Mouse (Mus musculus) liver, embryonic 13.5 days (tissue): Measurements from ENCODE around the gene Tnfaip8l3. TPM values are rescaled to one million over a fixed set of nuclear protein-coding genes. Genes with fewer than 3 reads are reported as not detected.
"Not testable (repeated sequence)": the region's sequence is repeated elsewhere in the genome, so short reads cannot be mapped to it uniquely, and the experiment has no call there.

ENCODE experiments used
- ATAC-seq: fragments of 200-750 bp; cut with Nextera tagmentation; 2 replicates; pipeline ENCODE4 v1.8.0; 2017; ENCODE audit warnings: low read depth, mild to moderate bottlenecking, moderate number of reproducible peaks, moderate library complexity
- DNase-seq: peaks from one replicate; pipeline ENCODE4 v3.0.0; 2022
- H3K27ac ChIP-seq: fragments of 300-500 bp; sonication (generic); 2 replicates; pipeline ENCODE4 v1.5.1; 2015; ENCODE audit warnings: moderate library complexity, mild to moderate bottlenecking, inconsistent platforms
- H3K27me3 ChIP-seq: fragments of 300-500 bp; sonication (generic); 2 replicates; pipeline ENCODE4 v1.6.1; 2015; ENCODE audit warnings: mild to moderate bottlenecking, inconsistent platforms
- H3K36me3 ChIP-seq: fragments of 300-500 bp; sonication (generic); 2 replicates; pipeline ENCODE4 v1.6.1; 2015; ENCODE audit warnings: mild to moderate bottlenecking, inconsistent platforms
- H3K4me1 ChIP-seq: fragments of 300-500 bp; sonication (generic); replicated peaks from 2 replicates; pipeline ENCODE4 v1.6.1; 2015; ENCODE audit warnings: inconsistent platforms
- H3K4me2 ChIP-seq: fragments of 300-500 bp; sonication (generic); 2 replicates; pipeline ENCODE4 v1.6.1; 2015; ENCODE audit warnings: inconsistent platforms, mild to moderate bottlenecking, moderate library complexity
- H3K4me3 ChIP-seq: fragments of 300-500 bp; sonication (generic); replicated peaks from 2 replicates; pipeline ENCODE4 v1.5.1; 2015; ENCODE audit warnings: mild to moderate bottlenecking, inconsistent platforms
- H3K9ac ChIP-seq: fragments of 300-500 bp; sonication (generic); 2 replicates; pipeline ENCODE4 v1.6.1; 2015; ENCODE audit warnings: mild to moderate bottlenecking, inconsistent platforms
- H3K9me3 ChIP-seq: fragments of 300-500 bp; sonication (generic); replicated peaks from 2 replicates; pipeline ENCODE4 v1.6.1; 2016; ENCODE audit warnings: inconsistent platforms
- WGBS: fragments of 180-500 bp; shearing (Covaris S2); methylation state at CpG from one replicate; pipeline ENCODE4 v1.1.7; 2015; ENCODE audit not compliant: insufficient replicate concordance; 5-methylcytosine and 5-hydroxymethylcytosine counted together
- polyA plus RNA-seq: library from polyadenylated mRNA; unstranded; fragments of >200 nt; fragmentation: Nextera tagmentation; extraction: Ambion mirVana; gene quantifications from 2 replicates; pipeline ENCODE4 v1.2.1, GENCODE M21; 2015

The Tnfaip8l3 gene
- polyA plus RNA-seq, 1 experiment from 2014 or later: 0.14 TPM

GRCm38 (mm10) chr9:54064836-54065235 lies 3.4 kb downstream of the Tnfaip8l3 start:
- no peaks in the 10 kb centered on the region for H3K36me3 ChIP-seq
- no peak overlapping the region for H3K4me2 ChIP-seq
- ATAC-seq: no peak
- peaks cover 29% of the 10 kb centered on the region for H3K27me3 ChIP-seq
- H3K4me3 ChIP-seq: no peak overlapping the region
- no peak for DNase-seq
- no peak overlapping the region for H3K9ac ChIP-seq
- 44% methylated on average over 3 of the region's 3 CpGs for WGBS
- no peak overlapping the region for H3K27ac ChIP-seq
- H3K9me3 ChIP-seq: no peaks in the 10 kb centered on the region
- H3K4me1 ChIP-seq: peaks cover 9% of the 10 kb centered on the region; the same call in 1 of the 2 replicates

DNA sequence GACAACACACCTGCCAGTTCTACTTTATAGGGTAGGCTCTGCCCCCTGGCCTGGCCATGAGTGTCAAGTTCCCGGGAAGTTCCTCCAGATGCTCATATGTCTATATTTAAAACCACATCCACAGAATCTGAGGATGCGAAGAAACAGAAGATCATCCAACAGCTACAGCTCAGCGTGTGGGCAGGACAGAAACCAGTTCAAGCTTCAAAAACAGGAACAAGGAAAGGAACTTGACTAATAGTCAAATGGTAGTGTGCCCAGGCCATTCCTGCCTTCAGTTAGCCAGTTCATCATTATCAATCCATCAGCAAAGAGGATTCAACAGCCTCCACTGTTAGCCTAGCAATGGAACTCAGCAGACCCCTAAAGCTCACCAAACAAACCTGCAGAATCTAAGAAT lies 4.5 kb downstream of the Tnfaip8l3 start:
- H3K27me3 ChIP-seq: peaks cover 27% of the 10 kb centered on the region
- H3K36me3 ChIP-seq: no peaks in the 10 kb centered on the region
- ATAC-seq: no peak
- H3K9ac ChIP-seq: no peak overlapping the region
- no peak for DNase-seq
- no peaks in the 10 kb centered on the region for H3K9me3 ChIP-seq
- H3K4me3 ChIP-seq: no peak overlapping the region
- WGBS: 49% methylated on average over 3 of the region's 3 CpGs
- 0 out of 2 replicates have a peak, but pooled peaks cover 3% of the 10 kb centered on the region for H3K4me1 ChIP-seq
- no peak overlapping the region for H3K27ac ChIP-seq
- H3K4me2 ChIP-seq: no peak overlapping the region

DNA sequence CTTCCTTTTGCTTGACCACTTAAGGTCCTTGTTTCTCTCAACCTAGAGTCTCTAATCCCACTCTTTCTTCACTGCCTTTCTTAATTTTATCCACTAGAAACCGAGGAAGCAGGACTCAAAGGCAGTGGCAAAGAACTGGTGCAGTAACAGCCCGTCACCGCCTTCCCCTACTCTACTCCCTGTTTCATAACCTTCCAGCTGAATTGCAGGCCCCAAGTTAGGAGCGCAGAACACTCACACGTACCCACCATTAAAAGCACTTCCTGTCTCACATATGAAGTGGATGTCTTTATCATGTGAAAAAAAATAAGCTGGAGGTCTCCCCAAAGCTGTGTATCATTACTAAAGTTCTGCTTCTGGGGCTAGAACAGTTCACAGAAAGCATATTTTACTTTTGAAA lies 6.5 kb downstream of the Tnfaip8l3 start:
- 49% methylated on average over 5 of the region's 5 CpGs for WGBS
- Histone ChIP-seq H3K27ac (no peak overlapping the region), H3K9ac (no peak overlapping the region), H3K4me1 (no peaks in the 10 kb centered on the region), H3K4me3 (no peak overlapping the region), H3K9me3 (no peaks in the 10 kb centered on the region), H3K4me2 (no peak overlapping the region), H3K27me3 (peaks cover 7% of the 10 kb centered on the region), H3K36me3 (no peaks in the 10 kb centered on the region)
- DNase-seq (no peak), ATAC-seq (no peak)

DNA sequence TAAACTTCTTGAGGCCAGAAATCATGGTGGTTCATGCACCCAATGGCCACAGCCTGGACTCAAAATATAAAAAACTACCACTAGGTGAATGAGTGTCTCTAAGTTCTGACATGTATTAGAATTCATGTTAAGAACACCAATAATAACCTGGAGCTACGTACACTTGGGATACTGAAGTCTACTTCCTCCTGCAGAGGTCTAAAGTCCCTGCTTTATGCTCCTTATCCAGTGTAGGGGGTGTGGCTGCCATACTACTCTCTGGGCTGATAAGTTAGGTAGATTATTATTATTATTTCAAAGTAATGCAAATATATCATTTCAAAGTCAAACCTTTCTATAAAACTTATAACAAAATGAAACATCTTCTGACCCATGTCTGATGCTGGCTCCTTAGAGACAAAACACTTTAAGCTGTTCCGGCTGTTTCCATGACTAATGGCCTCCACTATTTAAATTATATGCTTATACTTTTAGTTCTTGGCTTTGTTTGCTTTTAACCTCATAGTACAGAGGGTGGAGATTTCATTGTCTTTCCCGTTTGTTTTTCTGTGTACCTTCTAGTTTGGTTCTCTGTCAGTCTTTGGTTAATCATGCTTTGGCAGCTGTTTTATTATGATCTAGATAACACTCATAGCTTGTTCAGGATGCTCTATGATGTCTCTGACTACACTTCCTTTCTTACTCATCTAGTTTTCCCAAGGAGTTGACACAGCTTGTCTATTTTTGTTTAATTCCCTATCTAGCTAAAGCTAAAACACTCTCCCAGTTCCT lies 16.7 kb downstream of the Tnfaip8l3 start:
- no peak overlapping the region for H3K4me2 ChIP-seq
- H3K9ac ChIP-seq: no peak overlapping the region
- no peak overlapping the region for H3K4me3 ChIP-seq
- no peaks in the 10 kb centered on the region for H3K27me3 ChIP-seq
- no peak for ATAC-seq
- 61% methylated on average over 3 of the region's 3 CpGs for WGBS
- no peaks in the 10 kb centered on the region for H3K9me3 ChIP-seq
- H3K36me3 ChIP-seq: no peaks in the 10 kb centered on the region
- H3K27ac ChIP-seq: no peak overlapping the region
- no peaks in the 10 kb centered on the region for H3K4me1 ChIP-seq
- DNase-seq: no peak

DNA sequence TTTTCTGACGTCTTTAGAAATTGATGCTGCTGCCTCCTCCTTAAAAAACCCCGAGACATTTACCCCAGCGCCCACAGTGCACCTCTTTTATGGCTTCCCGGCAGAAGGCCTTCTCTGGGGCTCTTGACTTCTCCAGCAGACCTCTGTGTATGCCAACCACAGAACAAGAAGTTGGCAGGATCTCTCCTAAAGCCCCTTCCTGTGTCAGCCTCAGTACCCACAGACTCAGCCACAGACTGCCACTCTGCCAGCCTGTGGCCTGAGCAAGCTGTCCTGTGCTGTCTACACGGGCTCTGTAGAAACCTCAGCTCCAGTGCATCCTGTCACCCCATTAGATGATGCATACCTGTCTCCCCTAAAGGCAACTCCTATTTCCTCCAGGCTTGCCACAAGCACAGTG lies 19.2 kb downstream of the Tnfaip8l3 start:
- Histone ChIP-seq H3K4me3 (no peak overlapping the region), H3K9me3 (no peaks in the 10 kb centered on the region), H3K36me3 (no peaks in the 10 kb centered on the region), H3K4me1 (no peaks in the 10 kb centered on the region), H3K27me3 (no peaks in the 10 kb centered on the region), H3K27ac (no peak overlapping the region), H3K4me2 (no peak overlapping the region), H3K9ac (no peak overlapping the region)
- 44% methylated on average over 5 of the region's 5 CpGs for WGBS
- DNase-seq (no peak), ATAC-seq (no peak)

- Histone ChIP-seq H3K4me3 (no peak overlapping the region), H3K27ac (no peak overlapping the region), H3K9me3 (no peaks in the 10 kb centered on the region), H3K4me2 (no peak overlapping the region), H3K36me3 (no peaks in the 10 kb centered on the region), H3K9ac (no peak overlapping the region), H3K27me3 (no peaks in the 10 kb centered on the region), H3K4me1 (no peaks in the 10 kb centered on the region)
- ATAC-seq (no peak), DNase-seq (no peak)
- WGBS: 69% methylated on average over 5 of the region's 5 CpGs
Measured at GRCm38 (mm10) chr9:54043067-54043466, 25.1 kb downstream of the Tnfaip8l3 start.

GRCm38 (mm10) chr9:54037717-54038116 lies 30.5 kb downstream of the Tnfaip8l3 start:
- Histone ChIP-seq H3K36me3 (no peaks in the 10 kb centered on the region), H3K4me3 (no peak overlapping the region), H3K4me1 (no peaks in the 10 kb centered on the region), H3K4me2 (no peak overlapping the region), H3K27me3 (no peaks in the 10 kb centered on the region), H3K27ac (no peak overlapping the region), H3K9ac (no peak overlapping the region), H3K9me3 (no peaks in the 10 kb centered on the region)
- ATAC-seq (no peak), DNase-seq (no peak)
- 67% methylated on average over 9 of the region's 9 CpGs for WGBS

DNA sequence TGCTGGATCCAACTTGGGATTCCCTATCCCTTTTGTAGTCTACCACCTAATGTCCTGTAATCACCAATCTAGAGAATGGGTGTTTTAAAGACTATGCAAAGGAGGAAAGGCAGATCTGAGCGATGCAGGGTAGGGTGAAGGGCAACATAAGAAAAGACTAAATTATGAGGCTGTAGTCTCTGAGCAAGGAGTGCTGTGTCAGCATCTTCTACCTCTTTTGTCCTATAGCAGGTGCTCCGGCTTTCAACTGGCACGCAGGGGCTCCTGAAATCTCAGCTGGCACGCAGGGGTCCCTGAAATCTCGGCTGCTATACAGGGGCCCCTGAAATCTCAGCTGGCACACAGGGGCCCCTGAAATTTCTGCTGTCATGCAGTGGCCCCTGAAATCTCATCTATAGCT lies 33.5 kb downstream of the Tnfaip8l3 start:
- H3K9ac ChIP-seq: no peak overlapping the region
- WGBS: 79% methylated on average over 5 of the region's 5 CpGs
- no peaks in the 10 kb centered on the region for H3K36me3 ChIP-seq

GRCm38 (mm10) chr9:54022795-54023194 lies 45.4 kb downstream of the Tnfaip8l3 start:
- ATAC-seq: no peak
- H3K4me1 ChIP-seq: no peaks in the 10 kb centered on the region
- no peaks in the 10 kb centered on the region for H3K9me3 ChIP-seq
- DNase-seq: no peak
- H3K4me3 ChIP-seq: no peak overlapping the region
- 57% methylated on average over 3 of the region's 3 CpGs for WGBS
- no peak overlapping the region for H3K27ac ChIP-seq
- no peaks in the 10 kb centered on the region for H3K27me3 ChIP-seq
- H3K36me3 ChIP-seq: no peaks in the 10 kb centered on the region
- H3K4me2 ChIP-seq: no peak overlapping the region
- no peak overlapping the region for H3K9ac ChIP-seq

More for the DNA sequence above, 33.5 kb downstream of the Tnfaip8l3 start:
- no peak for ATAC-seq
- no peak for DNase-seq
- Histone ChIP-seq H3K9me3 (no peaks in the 10 kb centered on the region), H3K4me1 (no peaks in the 10 kb centered on the region), H3K27me3 (no peaks in the 10 kb centered on the region), H3K4me2 (no peak overlapping the region), H3K27ac (no peak overlapping the region), H3K4me3 (no peak overlapping the region)

GRCm38 (mm10) chr9:53994528-53994927 lies 73.7 kb downstream of the Tnfaip8l3 start:
- WGBS: 33% methylated on average over 1 of the region's 1 CpGs
- no peak for ATAC-seq
- H3K4me1 ChIP-seq: no peaks in the 10 kb centered on the region
- no peak overlapping the region for H3K9ac ChIP-seq
- H3K4me2 ChIP-seq: no peak overlapping the region
- H3K27ac ChIP-seq: no peak overlapping the region
- no peaks in the 10 kb centered on the region for H3K27me3 ChIP-seq
- no peaks in the 10 kb centered on the region for H3K36me3 ChIP-seq
- no peak overlapping the region for H3K4me3 ChIP-seq
- H3K9me3 ChIP-seq: no peaks in the 10 kb centered on the region
- no peak for DNase-seq

DNA sequence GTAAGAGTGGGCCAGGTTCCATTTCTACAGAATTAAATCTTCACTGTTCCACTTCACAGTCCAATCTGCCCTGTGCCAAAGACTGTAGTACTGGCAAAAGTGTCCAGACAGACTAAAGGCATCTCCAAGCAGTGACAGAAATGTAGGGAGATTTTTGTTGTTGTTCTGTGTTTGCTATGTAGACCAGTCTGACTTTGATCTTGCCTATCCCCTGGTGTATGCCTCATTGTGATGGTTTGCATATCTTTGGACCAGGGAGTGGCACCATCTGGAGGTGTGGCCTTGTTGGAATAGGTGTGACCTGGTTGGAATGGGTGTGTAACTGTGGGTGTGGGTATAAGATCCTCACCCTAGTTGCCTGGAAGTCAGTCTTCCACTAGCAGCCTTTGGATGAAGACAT lies 75.6 kb downstream of the Tnfaip8l3 start:
- H3K27ac ChIP-seq, H3K27me3 ChIP-seq, H3K4me2 ChIP-seq, H3K9me3 ChIP-seq, H3K4me1 ChIP-seq, ATAC-seq, H3K9ac ChIP-seq, H3K4me3 ChIP-seq, DNase-seq, H3K36me3 ChIP-seq: not testable (repeated sequence)

DNA sequence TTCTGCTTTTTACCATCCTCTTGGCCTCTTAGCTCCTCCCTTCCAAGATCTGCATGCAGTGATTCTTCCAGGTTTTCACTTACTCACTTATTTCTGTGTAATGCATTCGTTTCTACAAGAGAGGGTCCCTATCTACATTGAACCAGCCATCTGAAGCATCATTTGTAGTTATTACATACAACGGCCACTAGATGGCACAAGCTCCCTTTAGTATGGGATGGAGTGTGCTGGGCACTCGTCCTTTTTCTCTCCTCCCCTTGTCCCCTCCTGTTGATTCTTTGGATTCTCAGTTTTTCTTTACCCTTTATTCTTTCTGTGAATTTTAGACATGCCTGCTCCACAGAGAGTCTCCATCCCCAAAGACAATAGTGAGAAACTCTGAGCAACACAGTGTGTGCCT lies 77.3 kb downstream of the Tnfaip8l3 start:
- 2% methylated on average over 3 of the region's 3 CpGs for WGBS
- H3K36me3 ChIP-seq: no peaks in the 10 kb centered on the region

More for the DNA sequence above, 77.3 kb downstream of the Tnfaip8l3 start:
- Histone ChIP-seq H3K4me3 (no peak overlapping the region), H3K9ac (no peak overlapping the region), H3K27me3 (no peaks in the 10 kb centered on the region), H3K9me3 (no peaks in the 10 kb centered on the region), H3K4me1 (no peaks in the 10 kb centered on the region), H3K27ac (no peak overlapping the region), H3K4me2 (no peak overlapping the region)
- DNase-seq (no peak), ATAC-seq (no peak)
